Mouse (Mus musculus) limb, embryonic 12.5 days (tissue): ENCODE data around the gene Cnr1. TPM values are rescaled to one million over a fixed set of nuclear protein-coding genes. Genes with fewer than 3 reads are reported as not detected.

Experiments
- polyA plus RNA-seq: library from polyadenylated mRNA; unstranded; fragments of >200 nt; fragmentation: Nextera tagmentation; extraction: Ambion mirVana; gene quantifications from 2 replicates; pipeline ENCODE4 v1.2.1, GENCODE M21; 2016

Cnr1 gene
- polyA plus RNA-seq, 1 experiment from 2014 or later = 6.2 TPM

Other genes with a start within 250 kb of the Cnr1 start
- gene Spaca1, start 125.6 kb downstream of the Cnr1 start, polyA plus RNA-seq = 1.9 and 3.0 TPM in 2 replicates